Mouse (Mus musculus) 3T3-L1 (cell line): ENCODE results near the gene Tas2r144.
A peak's percentile ranks its signal among the peaks of the same experiment; 100 is the strongest.

ENCODE experiments used
- DNase-seq: peaks from one replicate; pipeline ENCODE4 v3.0.0-alpha.2; 2015; ENCODE audit warnings: low read depth, low spot score

Tas2r144 gene

GRCm38 (mm10) chr6:42264626-42265312 is 49.6 kb downstream of the Tas2r144 start, which contains the start of gene Casp2:
Gene Casp2, plus strand, starts transcription at chr6:42264985.
- DNase-seq = peak; percentile 100
